Mouse (Mus musculus): Measurements from ENCODE around the gene Mid1. TPM values are rescaled to one million over a fixed set of nuclear protein-coding genes. Genes with fewer than 3 reads are reported as not detected.

The Mid1 gene
- 40.9 and 43.8 TPM in 2 replicates for total RNA-seq (2015)
- total RNA-seq (2017): 10.7 and 14.3 TPM in 2 replicates

DNA sequence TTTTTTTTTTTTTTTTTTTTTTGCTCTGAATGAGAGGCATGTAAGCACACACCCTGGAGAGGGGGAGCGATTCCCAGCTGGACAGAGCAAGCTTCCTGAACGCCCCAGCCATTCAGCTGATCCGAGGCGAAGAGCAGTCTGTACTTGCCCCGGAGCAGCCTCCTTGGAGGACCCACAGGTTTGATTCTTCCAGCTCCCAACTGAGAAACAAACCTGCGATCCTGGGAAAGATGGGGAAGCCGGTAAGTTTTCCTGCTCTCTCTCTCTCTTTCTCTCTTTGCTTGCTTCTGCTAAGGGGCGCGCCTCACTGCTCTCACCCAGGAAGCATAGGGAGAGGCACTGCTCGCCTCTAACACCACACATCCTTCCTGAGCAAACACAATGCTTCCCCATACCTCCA is at the start of gene Mid1:
Mid1 (plus strand) TSS at position 69 of the 400 bp plus-strand sequence.
- peak; percentile 61 for ATAC-seq (replicated peaks; ENCODE audit: poor library complexity)

DNA sequence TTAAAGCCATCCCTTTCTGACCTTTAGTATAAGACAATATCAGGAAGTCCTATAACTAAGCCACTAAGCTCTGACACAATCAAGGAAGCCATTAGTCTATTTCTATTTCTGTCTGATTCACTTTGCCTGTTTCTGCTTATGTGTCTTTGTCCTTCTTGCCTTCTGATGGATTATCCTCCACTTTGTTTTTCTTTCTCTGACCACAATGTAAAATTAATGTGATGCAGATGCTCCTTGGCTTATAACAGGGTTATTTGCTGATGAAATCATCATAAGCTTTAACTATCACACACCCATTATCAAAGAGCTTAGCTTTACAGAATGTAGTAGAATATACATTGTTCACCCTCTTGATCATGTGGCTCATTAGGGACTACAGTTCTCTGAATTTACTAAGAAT is 11.9 kb upstream of the Mid1 start:
- ATAC-seq (replicated peaks; ENCODE audit: poor library complexity): no peak

DNA sequence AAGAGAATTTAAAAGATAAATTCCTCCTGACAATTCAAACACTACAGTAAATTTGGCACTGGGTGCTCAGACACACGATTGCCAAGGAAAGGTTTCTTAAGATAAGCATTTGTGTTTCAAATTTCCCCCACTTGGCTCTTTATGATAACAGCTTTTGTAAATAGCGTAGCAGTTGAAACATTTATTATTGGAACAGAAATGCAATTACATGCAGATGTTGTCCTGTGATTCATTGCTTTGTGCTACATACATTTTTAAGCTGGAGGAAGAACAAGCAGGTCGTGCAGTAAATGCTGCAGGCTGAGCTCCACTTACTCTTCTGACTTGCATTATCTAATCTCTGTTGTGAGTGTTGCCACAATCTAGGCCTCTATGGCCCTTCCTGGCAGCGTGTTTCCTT is 8.7 kb upstream of the Mid1 start:
- ATAC-seq (replicated peaks; ENCODE audit: poor library complexity): peak; percentile 87

DNA sequence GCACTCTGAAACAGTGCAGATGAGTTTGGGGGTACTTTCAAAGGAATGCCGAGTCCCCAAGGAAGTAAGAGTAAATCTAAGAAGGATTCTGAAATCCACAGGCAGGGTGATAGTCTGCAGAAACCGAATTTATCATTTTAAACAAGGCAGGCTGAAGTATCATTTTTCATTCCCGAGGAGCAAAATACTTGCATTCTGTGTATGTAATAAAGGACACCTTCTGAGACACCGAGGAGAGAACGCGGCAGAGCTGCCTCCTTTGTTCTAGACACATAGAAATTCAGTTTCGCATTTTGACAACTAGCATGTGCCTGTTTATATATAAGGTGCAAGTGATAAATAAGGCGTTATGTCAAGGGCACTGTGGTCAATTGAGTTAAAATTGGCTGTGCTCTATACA is 732 bp downstream of the Mid1 start:
- 0 out of 2 replicates have a peak, but pooled peaks have one; percentile 14 for ATAC-seq (replicated peaks; ENCODE audit: poor library complexity)

DNA sequence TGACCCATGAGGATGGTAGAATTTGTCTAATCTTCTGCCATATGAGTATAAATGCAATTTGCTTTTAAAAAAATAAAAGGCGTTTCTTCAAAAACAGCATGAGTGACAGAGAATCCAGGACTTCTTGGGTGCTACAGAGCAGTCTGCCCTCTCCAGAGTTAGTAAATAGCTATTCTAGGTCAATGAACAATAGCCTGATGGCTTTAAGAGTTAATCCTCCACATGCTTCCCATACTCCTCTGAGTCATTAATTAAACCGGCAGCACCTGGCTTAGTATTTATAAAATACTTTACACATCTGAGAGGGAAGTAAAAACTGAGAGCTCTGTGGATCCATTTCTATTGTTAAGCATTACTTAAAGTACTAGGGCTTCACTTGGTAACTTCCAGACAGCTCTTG is 6.2 kb downstream of the Mid1 start:
- no peak for ATAC-seq (replicated peaks; ENCODE audit: poor library complexity)

DNA sequence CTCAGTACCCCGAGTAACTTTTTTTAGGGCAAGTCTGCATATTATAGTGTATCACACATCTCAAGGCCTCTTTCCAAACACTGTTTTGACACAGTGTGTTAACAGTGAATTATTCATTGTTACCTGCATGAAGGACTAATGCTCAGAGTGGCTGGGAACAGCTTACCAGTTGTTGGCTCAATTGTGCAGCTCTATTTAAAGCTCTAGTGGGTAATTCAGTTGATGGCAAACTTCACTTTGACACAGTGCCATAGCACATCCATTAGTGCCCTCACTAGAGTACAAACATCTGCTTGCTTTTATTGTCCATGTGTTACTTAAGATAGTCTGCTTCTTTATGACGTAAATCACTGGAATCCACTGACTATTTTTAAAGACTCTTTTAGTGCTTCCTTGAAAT is 6.7 kb downstream of the Mid1 start:
- ATAC-seq (replicated peaks; ENCODE audit: poor library complexity): peak; percentile 37; the same call in 1 of the 2 replicates

DNA sequence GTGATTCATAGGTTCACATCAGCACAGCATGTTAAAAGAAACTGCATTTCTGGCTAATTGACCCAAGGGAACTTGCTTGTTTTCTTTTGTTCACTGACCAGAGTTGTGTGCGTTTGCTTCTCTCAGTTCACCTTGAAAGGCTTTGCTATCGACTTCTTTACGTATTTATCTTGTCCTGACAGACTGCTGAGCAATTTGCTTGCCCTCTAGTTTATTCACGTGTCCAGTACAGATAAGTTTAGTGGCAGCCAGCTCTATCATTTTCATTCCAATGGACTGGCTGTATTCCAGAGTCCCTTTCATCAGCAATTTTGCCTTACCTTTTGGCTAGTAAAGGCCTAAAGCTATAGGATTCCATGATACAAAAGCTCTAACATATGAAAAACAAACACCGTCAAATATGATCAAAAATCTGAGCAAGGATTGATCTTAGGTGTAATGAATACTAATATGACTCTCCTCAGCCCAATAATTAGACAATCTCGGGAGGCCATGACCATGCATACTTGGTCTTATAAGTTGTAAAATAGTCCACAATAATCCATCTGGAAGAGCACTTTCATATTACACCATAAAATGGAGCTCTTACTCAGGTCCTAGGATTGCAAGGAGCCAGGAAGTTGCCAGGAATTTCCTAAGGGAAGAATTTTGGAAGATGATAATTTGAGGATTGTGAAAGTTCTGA is 7.4 kb downstream of the Mid1 start:
- peak; percentile 76 for ATAC-seq (replicated peaks; ENCODE audit: poor library complexity)

DNA sequence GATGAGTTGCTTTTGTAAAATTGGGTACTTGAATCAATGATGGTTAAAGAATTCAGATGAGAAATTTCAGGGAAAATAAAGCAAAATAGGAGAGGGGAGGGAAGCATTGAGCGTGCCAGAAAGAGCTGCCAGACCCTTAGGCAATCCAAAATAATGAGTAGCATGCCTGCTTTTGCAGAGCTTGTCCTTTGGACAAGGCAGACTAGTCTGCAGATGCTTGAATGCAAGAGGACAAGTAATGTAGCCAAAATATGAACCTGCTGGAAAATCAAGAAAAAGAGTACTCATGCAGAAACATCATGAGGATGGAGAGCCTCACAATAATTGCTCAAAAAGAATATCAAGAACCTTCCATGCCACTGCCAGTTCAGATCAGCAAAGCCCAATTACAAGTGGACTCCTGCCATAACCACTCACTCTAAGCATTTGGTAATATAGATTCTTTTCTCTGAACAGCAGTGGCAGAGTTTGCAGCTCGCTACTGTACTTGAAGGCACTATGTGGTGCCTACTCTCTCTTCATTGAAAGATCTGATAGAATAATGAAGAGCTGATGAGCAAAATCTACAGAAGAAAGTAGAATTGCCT is 19.1 kb downstream of the Mid1 start:
- no peak for ATAC-seq (replicated peaks; ENCODE audit: poor library complexity)

DNA sequence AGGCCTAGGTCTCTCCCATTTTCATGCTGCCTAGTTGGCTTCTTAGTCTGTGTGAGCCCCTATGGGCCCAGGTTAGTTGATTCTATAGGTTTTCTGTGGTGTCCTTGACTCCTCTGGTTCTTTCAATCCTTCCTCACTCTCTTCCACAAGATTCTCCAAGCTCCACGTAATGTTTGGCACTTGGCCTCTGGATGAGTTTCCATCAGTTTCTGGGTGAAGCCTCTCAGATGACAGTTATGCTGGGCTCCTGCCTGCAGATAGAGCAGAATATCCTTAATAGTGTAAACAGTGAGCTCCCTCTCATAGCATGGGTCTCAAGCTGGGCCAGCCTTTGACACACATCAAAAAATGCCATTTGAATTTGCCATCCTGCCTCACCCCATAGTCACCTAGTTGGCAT is 38.5 kb downstream of the Mid1 start:
- no peak for ATAC-seq (replicated peaks; ENCODE audit: poor library complexity)

DNA sequence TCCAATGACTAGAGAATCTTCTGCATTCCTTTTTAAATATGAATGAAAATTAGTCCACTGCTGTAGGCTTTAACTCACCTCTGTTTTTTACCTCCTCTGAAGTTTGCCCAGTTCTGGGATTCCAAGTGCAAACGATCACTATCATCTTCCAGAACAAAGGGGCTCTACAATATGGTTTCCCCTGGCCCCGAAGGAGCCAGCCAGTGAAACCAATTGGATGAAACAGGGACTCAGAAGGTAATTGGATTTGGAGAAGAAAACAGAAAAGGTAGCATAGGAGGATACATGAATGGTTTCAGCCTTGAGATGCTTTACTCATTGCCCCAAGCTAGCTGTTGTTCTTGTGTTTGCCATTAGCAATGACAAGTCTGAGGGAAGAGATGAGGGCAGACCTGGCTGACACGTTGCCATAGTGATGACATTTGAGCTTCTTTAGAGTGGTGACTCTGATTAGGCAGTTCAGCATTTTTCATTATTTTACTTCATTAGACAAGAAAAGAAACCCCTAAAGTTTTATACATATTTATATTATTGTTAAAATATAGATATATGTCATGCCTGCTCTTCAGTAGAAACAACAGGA is 50.5 kb downstream of the Mid1 start:
- ATAC-seq (replicated peaks; ENCODE audit: poor library complexity): no peak

DNA sequence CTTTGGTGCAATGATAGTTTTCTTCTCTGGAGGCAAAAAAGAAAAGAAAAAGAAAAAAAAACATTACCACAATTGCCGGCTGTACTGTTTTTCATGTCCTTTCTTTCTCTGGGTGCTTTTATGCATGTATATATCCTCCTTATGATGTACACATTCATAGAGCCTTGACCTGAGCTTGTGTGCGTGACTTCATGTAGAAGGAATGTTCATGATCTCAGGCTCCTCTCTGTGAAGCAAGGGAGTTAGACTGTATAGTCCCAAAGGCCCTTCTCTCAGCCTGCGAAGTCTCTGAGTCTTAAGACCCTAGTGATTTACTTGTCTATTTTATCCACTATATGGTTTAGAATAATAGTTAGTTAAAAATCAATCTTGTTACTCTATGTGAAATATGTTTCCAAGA is 73.0 kb downstream of the Mid1 start:
- no peak for ATAC-seq (replicated peaks; ENCODE audit: poor library complexity)

DNA sequence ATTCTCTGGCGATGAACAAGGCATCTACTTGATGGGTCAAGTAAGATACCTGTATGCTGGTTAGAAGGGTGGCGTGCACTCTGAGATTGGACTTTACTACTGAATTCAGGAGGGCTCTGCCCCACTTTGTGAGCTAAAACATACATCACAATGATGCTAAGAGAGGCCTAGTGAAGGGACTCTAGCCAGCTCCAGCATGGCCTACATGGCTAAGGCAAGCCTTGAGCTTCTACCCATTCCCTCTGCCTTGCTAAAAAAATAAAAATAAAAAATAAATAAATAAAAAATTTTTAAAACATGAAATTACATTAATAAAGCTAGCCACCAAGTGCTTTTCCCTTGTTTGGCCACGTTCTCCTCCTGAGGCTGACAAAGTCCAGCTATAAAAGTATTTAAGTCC is 94.5 kb downstream of the Mid1 start, which contains the start of gene 4933400A11Rik:
4933400A11Rik (minus strand) TSS at position 101 of the 400 bp plus-strand sequence.
- ATAC-seq (replicated peaks; ENCODE audit: poor library complexity): no peak

DNA sequence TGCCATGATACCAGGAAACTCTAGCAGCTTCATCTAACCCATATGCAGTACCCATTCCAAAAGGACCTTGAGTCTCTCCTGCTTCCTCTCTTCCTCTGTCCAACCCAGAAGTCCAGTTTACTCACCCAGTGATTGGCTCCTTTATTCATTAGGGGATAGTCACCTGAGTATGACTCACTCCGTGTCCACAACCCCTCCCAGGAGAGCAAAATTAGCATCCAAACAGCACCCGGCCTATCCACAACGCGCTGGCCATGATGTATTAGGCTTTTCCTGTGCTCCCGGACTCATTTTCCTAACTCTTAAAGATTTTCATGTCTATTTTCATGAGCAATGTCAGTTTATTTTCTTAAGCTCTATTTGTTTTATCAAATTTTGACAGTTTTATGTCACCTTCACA is 104.7 kb downstream of the Mid1 start:
- no peak for ATAC-seq (replicated peaks; ENCODE audit: poor library complexity)

DNA sequence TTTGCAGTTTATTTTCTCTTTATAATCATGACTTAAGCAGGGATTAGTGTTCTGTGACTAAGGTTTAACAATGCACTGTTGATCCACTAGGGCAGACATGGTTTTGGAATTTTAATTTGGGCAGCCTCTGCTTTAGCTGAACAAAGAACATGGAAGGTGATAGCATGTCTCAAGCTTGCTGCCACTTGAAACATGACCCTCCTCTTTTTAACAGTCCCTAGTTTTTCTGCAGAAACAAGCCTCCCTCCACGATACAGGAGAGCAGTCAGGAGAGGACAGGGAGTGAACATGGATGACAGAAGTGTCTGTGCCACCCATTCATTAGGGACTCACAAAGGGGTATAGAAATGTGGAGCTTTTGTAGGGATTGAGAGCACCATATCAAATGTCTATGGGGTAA is 107.9 kb downstream of the Mid1 start:
- no peak for ATAC-seq (replicated peaks; ENCODE audit: poor library complexity)

DNA sequence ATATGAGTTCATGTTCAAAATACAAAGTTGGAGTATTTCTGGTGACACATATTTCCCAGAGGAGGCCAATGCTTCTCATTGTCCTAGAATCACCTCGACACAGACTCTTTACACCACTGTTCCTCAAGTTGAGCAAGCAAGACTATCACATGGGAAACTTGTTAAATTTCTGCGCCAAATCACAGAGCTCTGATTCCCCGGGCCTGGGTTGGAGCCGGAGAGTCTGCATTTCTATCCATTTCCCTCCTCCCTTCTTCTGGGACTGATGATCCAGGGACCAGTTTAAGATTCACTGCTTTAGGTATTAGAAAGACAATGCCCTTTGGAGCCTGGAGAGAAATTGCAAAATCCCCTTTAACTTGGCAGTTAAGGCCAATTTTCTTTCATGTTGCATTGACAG is 109.4 kb downstream of the Mid1 start:
- no peak for ATAC-seq (replicated peaks; ENCODE audit: poor library complexity)

DNA sequence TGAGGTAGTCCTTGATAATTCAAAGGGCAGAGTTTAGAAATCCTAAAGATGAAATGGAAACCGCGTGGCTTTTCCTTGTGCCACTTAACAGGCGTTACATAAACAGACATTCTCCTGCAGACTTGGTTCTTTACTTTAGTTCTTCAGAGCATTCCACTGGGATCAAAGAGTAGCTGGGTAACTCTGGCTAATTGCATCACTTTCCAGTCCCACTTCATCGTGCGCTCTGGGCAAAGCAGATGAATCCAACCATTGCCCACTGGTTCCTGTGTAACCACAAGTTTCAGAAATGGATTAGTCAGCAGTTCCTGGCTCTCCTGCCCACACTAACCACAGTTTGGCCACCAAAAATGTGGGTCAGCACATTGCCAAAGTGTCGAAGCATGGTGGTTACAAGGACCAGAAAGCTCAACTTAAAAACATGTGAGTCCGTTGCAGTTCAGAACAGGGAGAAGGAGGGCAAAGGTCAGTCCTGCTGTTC is 109.9 kb downstream of the Mid1 start:
- peak; percentile 96 for ATAC-seq (replicated peaks; ENCODE audit: poor library complexity)

DNA sequence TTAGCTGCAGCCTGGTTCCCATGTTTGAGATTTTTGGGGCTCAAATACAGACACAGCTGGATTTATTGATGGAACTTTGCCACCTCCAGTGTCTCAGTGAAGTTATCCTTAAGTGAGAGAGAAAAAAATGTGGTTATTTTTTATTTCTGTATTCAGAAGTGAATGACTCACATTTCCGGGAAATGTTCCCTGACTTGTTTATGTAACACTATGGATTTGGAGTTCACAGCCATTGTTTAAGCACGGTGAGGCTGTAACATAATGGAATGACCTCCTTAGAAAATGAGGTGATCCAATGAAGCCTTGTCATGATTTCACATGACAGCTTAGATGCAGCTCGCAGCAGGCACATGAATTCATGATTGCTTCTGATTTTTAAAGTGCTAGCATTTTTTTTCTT is 112.1 kb downstream of the Mid1 start:
- no peak for ATAC-seq (replicated peaks; ENCODE audit: poor library complexity)

DNA sequence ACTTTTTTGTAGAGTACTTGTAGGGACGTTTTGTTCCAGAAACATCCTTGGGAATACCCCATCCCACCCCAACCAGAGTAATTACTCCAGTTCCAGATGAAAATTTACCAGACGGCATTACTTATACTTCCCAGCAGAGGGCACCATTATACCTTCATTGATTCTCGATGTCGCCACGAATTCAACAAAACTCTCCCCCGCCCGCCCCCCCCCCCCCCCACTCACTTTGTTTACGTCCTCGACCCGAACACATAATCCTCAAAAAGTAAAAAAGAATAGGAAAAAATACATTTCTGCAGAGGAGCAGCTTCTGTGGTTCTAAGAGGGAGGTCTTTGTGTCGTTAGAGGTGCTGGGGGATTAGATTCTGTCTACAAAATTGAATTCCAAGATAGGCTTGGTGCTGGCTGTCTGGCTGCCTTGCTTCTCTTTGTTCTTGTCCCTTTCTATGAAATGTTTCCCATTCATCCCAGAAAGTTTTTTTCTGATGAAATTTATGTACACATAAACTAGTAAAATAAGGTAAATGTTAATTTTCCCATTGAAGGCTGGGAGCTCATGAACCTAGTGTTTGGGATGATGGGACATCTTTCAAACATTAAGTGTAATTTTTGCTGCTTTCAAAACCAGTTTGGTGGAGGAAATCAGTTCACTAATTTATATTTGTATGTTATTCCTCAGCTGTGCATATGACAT is 114.1 kb downstream of the Mid1 start:
- ATAC-seq (replicated peaks; ENCODE audit: poor library complexity): peak; percentile 64

DNA sequence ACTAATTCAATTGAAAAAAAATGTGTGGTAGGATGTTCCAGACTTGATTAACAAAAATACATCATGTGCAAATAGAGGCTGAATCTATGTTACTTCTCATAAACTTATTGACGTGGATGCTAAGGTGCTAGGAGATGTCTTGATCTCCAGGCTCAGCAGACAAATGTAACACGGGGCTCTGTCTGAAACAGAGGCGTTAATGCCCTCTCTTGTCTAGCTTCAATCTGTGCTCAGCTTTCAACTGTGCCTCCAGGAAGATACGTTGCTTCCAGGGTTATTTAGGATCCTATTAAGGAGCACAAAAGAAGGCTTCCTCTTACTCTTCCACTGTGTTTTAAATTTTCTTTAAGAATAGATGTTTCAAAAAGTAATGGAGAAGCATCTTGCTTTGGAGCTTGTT is 115.2 kb downstream of the Mid1 start:
- no peak for ATAC-seq (replicated peaks; ENCODE audit: poor library complexity)

DNA sequence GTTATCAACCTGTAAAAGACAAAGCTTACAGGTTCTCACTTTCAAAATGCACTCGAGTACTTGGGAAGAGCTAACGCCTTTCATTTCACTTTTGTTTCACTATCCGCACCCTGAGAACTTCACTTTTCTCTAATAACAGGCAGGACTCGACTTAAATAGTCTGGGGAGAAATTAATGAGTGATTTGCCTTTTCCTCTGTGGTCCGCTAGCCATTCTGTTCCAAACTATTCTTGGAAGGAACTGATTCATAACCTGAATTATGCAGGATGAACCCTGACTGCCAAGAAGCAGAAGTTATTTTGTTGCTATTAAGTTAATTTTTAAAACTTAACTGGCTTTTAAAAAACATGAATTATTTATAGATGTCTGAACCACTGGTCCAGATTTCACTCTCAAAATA is 120.8 kb downstream of the Mid1 start:
- ATAC-seq (replicated peaks; ENCODE audit: poor library complexity): no peak

DNA sequence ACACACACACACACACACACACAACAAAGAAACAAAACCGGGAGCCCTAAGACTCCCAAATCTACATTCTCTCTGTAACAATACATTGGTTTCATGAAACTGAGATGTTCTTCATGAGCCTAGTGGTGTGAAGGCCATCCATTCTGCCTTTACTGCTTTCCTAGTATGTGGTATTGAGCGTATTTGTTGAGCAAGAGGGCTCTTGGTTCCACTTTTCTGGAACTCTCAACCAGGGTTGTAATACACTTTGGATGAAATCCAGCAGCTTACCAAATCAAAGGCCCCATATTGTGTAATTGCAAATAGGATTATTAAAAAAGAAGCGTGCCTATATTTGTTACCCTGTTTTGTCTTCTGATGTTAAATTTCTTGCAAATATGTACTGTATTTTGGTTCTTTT is 122.7 kb downstream of the Mid1 start:
- ATAC-seq (replicated peaks; ENCODE audit: poor library complexity): peak; percentile 69

DNA sequence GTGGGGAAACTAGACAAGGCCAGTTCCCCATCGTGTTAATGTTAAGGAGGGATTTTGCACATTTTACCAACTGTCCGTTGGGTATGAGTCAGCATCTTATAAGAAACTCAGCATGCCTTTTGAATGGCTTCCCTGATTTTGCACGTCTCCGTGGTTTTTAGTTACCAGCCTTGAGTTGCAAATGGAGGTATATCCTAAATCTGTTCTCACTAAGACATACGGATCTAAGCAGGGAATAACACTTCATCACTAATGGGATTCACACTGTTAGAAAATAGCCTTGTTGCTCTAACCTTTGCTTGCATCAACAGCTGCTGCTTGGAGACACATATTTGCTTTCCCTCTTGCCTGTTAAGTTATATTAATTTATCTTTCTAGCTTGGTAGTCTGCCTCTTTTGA is 126.3 kb downstream of the Mid1 start:
- ATAC-seq (replicated peaks; ENCODE audit: poor library complexity): no peak

All from megakaryocyte progenitor cell, adult 5-6 weeks (primary cell).